Mouse (Mus musculus) lung, postnatal 4 days (tissue): Measurements from ENCODE around the gene Zbtb43.

Source experiments
- DNase-seq, 2 experiments: peaks; one replicate each; pipeline ENCODE4 v3.0.0; 2021

Zbtb43 gene

GRCm38 (mm10) chr2:33468466-33469097 lies at the start of gene Zbtb43:
TSS of gene Zbtb43 (minus strand) at chr2:33468559.
- peak; percentile 96 to 97 for DNase-seq

- DNase-seq, result no peak
Observed at GRCm38 (mm10) chr2:33515856-33516255, 47.5 kb upstream of the Zbtb43 start.

GRCm38 (mm10) chr2:33515431-33515830 lies 47.1 kb upstream of the Zbtb43 start:
- no peak for DNase-seq

- no peak for DNase-seq
Observed at GRCm38 (mm10) chr2:33510791-33511190, 42.4 kb upstream of the Zbtb43 start.

DNA sequence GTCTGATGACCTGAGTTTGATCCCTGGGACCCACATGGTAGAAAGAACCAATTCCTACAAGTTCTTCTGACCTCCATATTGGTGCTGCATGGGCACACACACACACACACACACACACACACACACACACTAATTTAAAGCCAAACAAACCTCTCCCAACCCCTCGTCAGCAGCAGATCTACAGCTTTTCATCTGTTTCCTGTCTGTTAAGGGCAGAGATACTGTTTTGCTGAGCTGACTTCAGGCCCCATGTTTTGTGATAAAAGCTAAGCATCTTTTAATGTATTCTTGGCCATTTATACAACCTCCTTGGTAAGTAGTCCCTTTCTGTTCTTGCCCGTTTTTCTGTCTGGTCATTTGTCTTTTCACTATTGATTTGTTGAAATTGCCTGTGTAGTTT lies 34.2 kb upstream of the Zbtb43 start:
- no peak for DNase-seq

DNA sequence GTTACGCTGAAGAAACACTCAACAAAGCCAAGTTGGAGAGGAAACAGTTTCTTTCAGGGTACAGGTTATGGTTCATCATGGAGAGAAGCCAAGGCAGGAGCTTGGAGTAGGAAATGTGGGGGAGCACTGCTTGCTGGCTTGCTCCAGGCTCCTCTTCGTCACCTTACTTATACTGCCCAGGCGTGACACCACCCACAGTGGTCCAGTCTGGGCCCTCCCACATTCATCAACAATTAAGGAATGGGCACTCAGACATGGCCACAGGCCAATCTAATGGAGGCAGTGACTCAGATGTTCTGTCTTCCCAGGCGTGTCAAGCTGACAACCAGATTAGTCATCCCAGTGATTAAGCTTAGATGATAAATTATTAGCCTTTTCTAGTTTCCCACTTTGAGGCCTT lies 29.9 kb upstream of the Zbtb43 start:
- no peak for DNase-seq

DNA sequence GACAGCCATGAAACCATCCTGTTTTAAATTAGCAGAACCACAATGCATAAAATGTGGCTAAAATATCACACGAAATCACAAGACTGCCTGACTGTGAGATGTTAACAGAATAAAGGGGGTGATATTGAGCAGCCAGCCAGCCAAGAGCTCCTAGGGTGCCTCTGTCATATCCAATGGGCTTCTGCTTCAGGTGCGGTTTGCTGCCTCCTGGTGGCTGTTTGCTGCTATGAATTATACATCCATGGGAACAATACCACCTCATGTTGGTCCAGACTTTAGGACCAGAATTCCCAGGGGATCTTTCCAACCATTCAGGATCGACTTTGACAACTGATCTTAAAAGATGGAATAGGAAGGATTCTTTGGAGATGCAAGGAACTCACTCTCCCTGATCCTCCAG lies 27.3 kb upstream of the Zbtb43 start:
- peak in 1 of 2 experiments; percentile 8 for DNase-seq

DNA sequence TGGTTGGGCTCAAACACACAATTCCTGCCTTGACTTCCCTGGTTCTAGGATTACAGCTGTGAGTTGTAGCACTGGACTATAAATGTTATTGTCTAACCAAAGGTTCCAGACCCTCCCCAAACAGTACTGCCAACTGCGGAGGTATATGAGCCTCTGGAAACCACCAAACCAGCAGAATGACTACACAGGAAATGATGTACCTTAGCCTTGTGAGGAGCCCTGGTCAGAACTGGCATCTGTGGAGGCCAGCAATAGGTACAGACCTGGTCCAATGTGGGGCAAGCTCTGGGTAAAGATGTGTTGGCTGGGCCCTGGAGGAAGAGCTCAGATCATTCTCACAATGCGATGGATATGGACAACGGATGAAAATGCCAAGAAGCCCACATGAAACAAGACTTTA lies 23.7 kb upstream of the Zbtb43 start:
- no peak for DNase-seq

GRCm38 (mm10) chr2:33489565-33489964 lies 21.2 kb upstream of the Zbtb43 start:
- no peak for DNase-seq

DNA sequence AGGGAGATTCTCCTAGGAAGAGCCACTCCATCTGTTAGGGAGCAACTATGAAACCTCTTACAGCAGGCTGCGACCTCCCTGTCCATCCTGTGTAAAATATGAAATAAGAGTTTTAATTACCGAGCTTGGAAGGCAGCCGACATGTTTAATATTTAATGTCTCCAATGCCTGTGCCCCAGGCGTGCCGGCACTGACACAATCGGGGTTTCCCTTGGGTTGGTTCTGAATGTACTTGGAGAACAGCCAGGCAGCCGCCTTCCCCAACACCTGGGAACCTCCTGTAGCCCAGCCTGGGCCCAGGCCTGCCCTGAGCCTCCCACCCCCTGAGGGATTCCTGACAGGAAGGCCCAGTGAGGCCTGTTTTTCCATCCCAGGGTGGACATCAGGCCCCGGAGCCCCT lies 19.0 kb upstream of the Zbtb43 start:
- no peak for DNase-seq

GRCm38 (mm10) chr2:33486866-33487265 lies 18.5 kb upstream of the Zbtb43 start:
- peak; percentile 63 to 80 for DNase-seq

- no peak for DNase-seq
Observed at GRCm38 (mm10) chr2:33477961-33478755, 9.8 kb upstream of the Zbtb43 start.

DNA sequence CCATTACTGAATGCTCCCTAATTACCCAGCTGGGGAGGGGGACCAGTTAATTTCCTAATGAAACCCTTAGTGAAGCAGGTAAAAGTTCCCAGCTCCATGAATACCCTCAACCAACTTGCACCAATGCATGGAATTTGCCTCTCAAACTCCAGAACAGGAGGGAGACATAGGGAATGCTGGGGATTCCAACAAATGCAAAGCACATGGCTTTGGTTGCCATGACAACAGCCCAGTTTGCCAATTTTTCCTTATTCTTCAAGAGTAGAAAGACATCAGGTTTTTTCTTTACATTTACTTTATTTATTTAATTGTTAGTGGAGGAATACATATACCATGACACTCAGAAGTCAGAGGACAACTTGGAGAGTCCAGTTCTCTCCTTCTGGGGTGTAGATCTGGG lies 7.6 kb upstream of the Zbtb43 start:
- DNase-seq, result no peak

DNA sequence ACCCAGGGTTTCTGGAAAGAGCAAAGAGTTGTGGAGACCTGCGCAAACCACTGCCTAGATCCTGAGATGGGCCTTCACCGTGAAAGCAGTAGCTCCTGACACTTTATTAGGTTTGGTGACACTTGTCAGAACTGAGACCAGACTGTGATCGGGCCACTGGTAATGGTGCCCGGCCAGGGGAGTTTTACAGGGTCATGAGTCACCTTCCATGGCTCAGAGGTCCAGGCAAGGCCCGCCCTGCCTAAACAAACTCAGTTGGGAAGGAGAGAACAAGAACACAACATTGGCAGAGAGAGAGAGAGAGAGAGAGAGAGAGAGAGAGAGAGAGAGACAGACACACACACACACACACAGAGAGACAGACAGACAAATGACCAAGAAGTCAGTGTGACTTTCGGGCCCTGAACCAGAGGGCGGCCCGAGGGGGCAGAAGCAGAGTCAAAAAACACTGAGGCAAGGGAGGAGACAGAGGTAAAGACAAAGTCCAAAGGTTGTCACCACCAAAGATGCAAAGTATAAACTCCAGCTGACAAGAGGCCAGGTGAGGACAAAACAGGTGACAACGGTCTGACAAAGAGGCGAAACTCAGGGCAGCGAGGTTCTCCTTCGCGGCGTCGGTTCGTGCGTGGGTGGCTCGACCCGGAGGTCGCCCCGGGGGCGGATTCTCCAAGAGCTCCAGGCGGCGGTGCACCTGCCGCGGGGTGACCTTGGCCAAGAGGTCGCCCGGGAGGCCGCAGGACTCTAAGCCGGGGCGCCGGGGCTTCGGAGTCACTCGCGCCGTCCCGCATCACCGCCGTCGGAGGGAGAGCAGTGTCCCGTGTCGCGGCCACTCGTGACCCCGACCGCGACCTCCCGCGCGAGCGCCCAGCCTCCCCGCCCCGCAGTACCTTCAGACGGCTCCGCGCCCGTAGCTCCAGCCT lies 553 bp downstream of the Zbtb43 start:
- peak in 1 of 2 experiments; percentile 15 for DNase-seq

DNA sequence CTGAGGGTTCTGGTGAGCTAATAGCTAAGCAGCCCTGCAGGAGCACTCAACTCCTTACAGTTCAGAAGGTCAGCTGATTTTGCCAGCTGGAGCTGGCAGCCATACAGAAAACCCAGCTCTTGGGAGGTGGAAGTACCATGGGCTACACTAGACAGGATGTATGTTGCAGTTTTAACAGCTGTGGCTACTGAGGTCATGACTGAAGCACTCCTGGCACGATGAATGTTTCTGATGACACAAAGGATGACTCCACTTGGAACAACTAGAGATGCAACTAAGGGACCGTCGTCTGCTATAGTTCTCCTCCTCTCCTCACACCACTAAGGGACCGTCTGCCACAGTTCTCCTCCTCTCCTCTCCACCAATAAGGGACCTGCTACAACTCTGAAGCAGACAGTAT lies 2.4 kb downstream of the Zbtb43 start:
- peak; percentile 30 to 65 for DNase-seq

- no peak for DNase-seq
Observed at GRCm38 (mm10) chr2:33465215-33465614, 3.1 kb downstream of the Zbtb43 start.

GRCm38 (mm10) chr2:33462066-33462465 lies 6.3 kb downstream of the Zbtb43 start:
- no peak for DNase-seq

DNA sequence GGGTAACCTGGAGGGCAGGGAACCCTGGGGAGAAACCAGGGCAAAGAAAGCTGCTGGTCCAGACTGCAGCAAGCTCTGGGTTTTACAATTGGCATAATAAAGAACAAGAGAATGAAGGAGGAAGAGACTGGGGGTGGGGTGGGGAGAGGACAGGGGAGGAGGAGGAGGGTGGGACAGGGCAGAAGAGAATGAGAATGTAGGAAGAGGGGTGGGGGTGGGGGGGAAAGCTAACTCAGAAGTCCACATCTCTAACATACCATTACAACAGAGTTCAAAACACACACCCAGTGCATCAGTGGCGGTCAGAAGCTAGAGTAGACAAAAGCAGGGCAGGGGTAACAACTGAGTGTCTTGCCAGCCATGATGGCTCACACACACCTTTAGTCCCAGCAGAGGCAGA lies 7.3 kb downstream of the Zbtb43 start:
- no peak for DNase-seq

DNA sequence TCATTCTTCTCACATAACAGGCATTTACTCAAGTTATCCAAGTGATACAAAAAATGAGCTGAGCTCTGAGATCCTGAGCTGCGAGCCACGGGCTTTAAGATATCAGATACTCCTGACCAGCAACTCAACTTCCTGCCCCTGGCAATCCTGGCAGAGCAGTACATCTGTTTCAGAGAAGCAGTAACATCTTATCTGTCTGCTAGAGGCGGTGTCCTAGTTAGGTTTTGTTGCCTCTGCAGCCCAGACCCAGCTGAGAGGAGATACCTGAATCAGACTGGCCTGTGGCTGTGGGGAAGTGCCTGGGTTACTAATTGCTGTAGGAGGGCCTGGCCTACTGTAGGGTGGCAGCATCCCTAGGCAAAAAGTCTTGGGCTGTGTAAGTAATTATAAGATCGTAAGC lies 8.7 kb downstream of the Zbtb43 start:
- no peak for DNase-seq

GRCm38 (mm10) chr2:33456696-33457095 lies 11.7 kb downstream of the Zbtb43 start:
- DNase-seq, result no peak

- no peak for DNase-seq
Observed at GRCm38 (mm10) chr2:33456242-33456641, 12.1 kb downstream of the Zbtb43 start.

GRCm38 (mm10) chr2:33455350-33455749 lies 13.0 kb downstream of the Zbtb43 start:
- no peak for DNase-seq

GRCm38 (mm10) chr2:33454816-33455215 lies 13.5 kb downstream of the Zbtb43 start:
- no peak for DNase-seq
